Mouse (Mus musculus): ENCODE results near the gene Dlx1.

Dlx1 gene

GRCm38 (mm10) chr2:71528714-71529510 lies 999 bp downstream of the Dlx1 start:
- DNase-seq = no peak

- peak; percentile 69 for DNase-seq
Measured at GRCm38 (mm10) chr2:71529511-71530351, 1.8 kb downstream of the Dlx1 start.

- DNase-seq = no peak
Measured at GRCm38 (mm10) chr2:71530391-71531123, 2.6 kb downstream of the Dlx1 start.

- DNase-seq = no peak
Measured at GRCm38 (mm10) chr2:71531124-71531590, 3.2 kb downstream of the Dlx1 start.

- no peak for DNase-seq
Measured at GRCm38 (mm10) chr2:71531990-71532970, 4.4 kb downstream of the Dlx1 start.

- DNase-seq = no peak
Measured at GRCm38 (mm10) chr2:71533094-71533493, 5.2 kb downstream of the Dlx1 start.

GRCm38 (mm10) chr2:71534242-71535052 lies 6.5 kb downstream of the Dlx1 start:
- DNase-seq = no peak

GRCm38 (mm10) chr2:71540611-71541417 lies 12.9 kb downstream of the Dlx1 start:
- DNase-seq = no peak

GRCm38 (mm10) chr2:71541418-71542226 lies 13.7 kb downstream of the Dlx1 start:
- no peak for DNase-seq

GRCm38 (mm10) chr2:71542227-71542815 lies 14.4 kb downstream of the Dlx1 start:
- DNase-seq = no peak

GRCm38 (mm10) chr2:71542816-71543301 lies 14.9 kb downstream of the Dlx1 start:
- DNase-seq = no peak

- no peak for DNase-seq
Measured at GRCm38 (mm10) chr2:71543531-71543930, 15.6 kb downstream of the Dlx1 start.

- no peak for DNase-seq
Measured at GRCm38 (mm10) chr2:71543948-71544347, 16.0 kb downstream of the Dlx1 start.

GRCm38 (mm10) chr2:71544391-71545285 lies 16.7 kb downstream of the Dlx1 start:
- DNase-seq = no peak

GRCm38 (mm10) chr2:71545401-71545881 lies 17.5 kb downstream of the Dlx1 start:
- no peak for DNase-seq

GRCm38 (mm10) chr2:71545882-71546639 lies 18.1 kb downstream of the Dlx1 start:
- DNase-seq = no peak

Measured in lung, postnatal 14 days (tissue).